Mouse (Mus musculus) lung, embryonic 15.5 days (tissue): ENCODE data around the gene Wdfy1. TPM values are rescaled to one million over a fixed set of nuclear protein-coding genes. Genes with fewer than 3 reads are reported as not detected.

Source experiments
- ATAC-seq: fragments of 200-750 bp; cut with Nextera tagmentation; 2 replicates; pipeline ENCODE4 v1.8.0; 2017; ENCODE audit warnings: moderate number of reproducible peaks, borderline replicate concordance; ENCODE audit not compliant: low FRiP score, low TSS enrichment; ENCODE audit errors: extremely low read depth
- H3K27ac ChIP-seq: fragments of 300-500 bp; sonication (generic); 2 replicates; pipeline ENCODE4 v1.5.1; 2015; ENCODE audit warnings: moderate library complexity, mild to moderate bottlenecking, inconsistent platforms
- H3K27me3 ChIP-seq: fragments of 300-500 bp; sonication (generic); 2 replicates; pipeline ENCODE4 v1.6.1; 2015; ENCODE audit warnings: inconsistent platforms
- H3K36me3 ChIP-seq: fragments of 300-500 bp; sonication (generic); 2 replicates; pipeline ENCODE4 v1.6.1; 2015; ENCODE audit warnings: inconsistent platforms
- H3K4me1 ChIP-seq: fragments of 300-500 bp; sonication (generic); 2 replicates; pipeline ENCODE4 v1.6.1; 2015; ENCODE audit warnings: inconsistent platforms
- H3K4me2 ChIP-seq: fragments of 300-500 bp; sonication (generic); 2 replicates; pipeline ENCODE4 v1.6.1; 2015; ENCODE audit warnings: inconsistent platforms, mild to moderate bottlenecking, moderate library complexity
- H3K4me3 ChIP-seq: fragments of 300-500 bp; sonication (generic); 2 replicates; pipeline ENCODE4 v1.5.1; 2015; ENCODE audit warnings: mild to moderate bottlenecking, inconsistent platforms
- H3K9ac ChIP-seq: fragments of 300-500 bp; sonication (generic); 2 replicates; pipeline ENCODE4 v1.6.1; 2015; ENCODE audit warnings: inconsistent platforms
- H3K9me3 ChIP-seq: fragments of 300-500 bp; sonication (generic); 2 replicates; pipeline ENCODE4 v1.6.1; 2016; ENCODE audit warnings: inconsistent platforms
- WGBS: fragments of 180-500 bp; shearing (Covaris S2); methylation state at CpG from one replicate; pipeline ENCODE4 v1.1.7; 2015; 5-methylcytosine and 5-hydroxymethylcytosine counted together
- polyA plus RNA-seq: library from polyadenylated mRNA; unstranded; fragments of >200 nt; fragmentation: Nextera tagmentation; extraction: Ambion mirVana; gene quantifications from 2 replicates; pipeline ENCODE4 v1.2.1, GENCODE M21; 2015

The Wdfy1 gene
- polyA plus RNA-seq, 1 experiment from 2014 or later, result 43.0 TPM

DNA sequence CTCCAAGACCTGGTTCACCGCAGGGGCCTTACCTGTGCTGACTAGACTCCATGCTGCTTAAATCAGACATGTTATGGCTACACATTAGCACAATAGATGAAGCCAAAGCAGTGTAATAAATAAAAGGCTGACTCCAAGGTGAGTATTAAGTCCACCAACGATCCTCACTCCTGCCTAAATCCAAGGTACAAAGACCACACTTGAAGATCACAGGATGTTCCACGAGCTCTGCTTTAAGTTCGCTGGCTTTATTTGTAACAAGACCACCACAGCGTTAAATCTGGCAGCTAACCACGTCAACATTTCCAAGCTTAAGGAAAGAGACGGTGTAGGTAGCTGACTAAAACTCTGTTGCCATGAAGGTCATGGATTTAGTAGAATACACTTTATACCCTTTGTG, 33.0 kb downstream of the Wdfy1 start:
- no peaks in the 10 kb centered on the region for H3K9me3 ChIP-seq
- no peak overlapping the region for H3K4me2 ChIP-seq
- H3K27me3 ChIP-seq, result no peaks in the 10 kb centered on the region
- H3K27ac ChIP-seq, result no peak overlapping the region
- H3K9ac ChIP-seq, result no peak overlapping the region
- ATAC-seq, result no peak
- H3K4me3 ChIP-seq, result no peak overlapping the region
- H3K36me3 ChIP-seq, result no peaks in the 10 kb centered on the region
- H3K4me1 ChIP-seq, result 0 out of 2 replicates have a peak, but pooled peaks cover 7% of the 10 kb centered on the region
- WGBS, result 91% methylated on average over 7 of the region's 7 CpGs

DNA sequence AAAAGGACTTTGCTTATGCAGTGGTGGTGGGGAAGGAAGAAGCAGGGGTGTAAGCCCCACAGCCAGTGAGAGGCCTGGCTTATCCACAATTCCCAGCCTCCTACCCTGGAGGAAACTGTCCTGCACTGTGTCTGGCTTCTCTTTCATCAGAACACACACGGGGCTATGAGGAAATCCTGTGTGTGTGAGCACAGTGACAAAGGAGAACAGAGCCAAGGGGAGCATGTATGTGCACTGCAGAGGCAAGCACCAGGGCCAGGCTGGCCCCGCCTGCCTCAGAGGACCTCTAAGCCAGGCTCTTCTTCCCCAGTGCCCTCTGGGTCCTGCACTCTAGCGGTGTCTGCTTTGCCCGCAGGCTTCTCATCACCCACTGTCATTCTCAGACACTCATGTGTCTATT, 34.9 kb downstream of the Wdfy1 start:
- H3K36me3 ChIP-seq, result no peaks in the 10 kb centered on the region
- no peaks in the 10 kb centered on the region for H3K9me3 ChIP-seq
- no peak for ATAC-seq
- H3K4me1 ChIP-seq, result 0 out of 2 replicates have a peak, but pooled peaks cover 3% of the 10 kb centered on the region
- H3K27ac ChIP-seq, result no peak overlapping the region; the same call in 1 of the 2 replicates
- no peaks in the 10 kb centered on the region for H3K27me3 ChIP-seq
- no peak overlapping the region for H3K9ac ChIP-seq
- WGBS, result 55% methylated on average over 4 of the region's 4 CpGs
- no peak overlapping the region for H3K4me3 ChIP-seq
- no peak overlapping the region for H3K4me2 ChIP-seq

DNA sequence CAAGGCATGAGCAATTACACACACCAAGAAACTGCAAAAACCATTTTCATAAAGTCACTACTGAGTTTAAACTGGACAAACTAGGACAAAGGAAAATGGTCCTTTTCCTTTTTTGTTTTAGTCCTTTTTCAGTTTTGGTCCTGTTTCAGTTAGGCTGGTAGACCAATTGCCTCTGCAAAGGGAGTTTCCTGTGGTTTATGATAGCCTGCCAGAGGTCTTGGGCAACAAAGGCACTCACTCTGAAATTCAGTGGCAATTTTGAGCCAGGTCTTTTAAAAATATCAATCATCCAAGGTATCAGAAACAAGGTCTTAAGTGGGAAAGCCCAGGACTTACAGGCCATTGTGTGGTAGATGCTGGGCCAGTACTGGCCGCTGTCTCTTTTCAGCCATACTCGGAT, 36.2 kb downstream of the Wdfy1 start:
- Histone ChIP-seq H3K4me3 (no peak overlapping the region), H3K4me1 (0 out of 2 replicates have a peak, but pooled peaks cover 3% of the 10 kb centered on the region), H3K9ac (no peak overlapping the region), H3K9me3 (no peaks in the 10 kb centered on the region), H3K4me2 (no peak overlapping the region), H3K36me3 (no peaks in the 10 kb centered on the region), H3K27ac (no peak overlapping the region), H3K27me3 (no peaks in the 10 kb centered on the region)
- WGBS, result 96% methylated on average over 2 of the region's 2 CpGs
- no peak for ATAC-seq

DNA sequence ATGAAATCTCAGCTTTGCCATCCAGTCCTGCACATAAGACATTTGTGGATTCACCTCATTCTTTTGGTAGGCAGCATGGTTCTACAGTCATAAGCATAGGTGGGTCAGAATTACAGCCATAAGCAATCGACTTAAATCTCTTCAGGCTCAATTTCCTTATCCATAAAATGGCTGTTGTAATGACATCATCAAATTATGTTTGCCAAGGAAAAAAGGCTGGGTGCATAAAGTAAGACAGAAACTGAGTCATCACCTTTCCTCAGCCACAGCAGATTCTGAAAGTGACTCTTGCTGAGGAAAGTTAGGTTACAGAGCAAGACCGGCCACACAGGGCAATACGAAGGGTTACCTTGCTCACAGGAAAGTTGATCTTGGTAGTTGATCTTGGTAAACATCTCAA, 39.5 kb downstream of the Wdfy1 start:
- Histone ChIP-seq H3K9me3 (no peaks in the 10 kb centered on the region), H3K4me1 (0 out of 2 replicates have a peak, but pooled peaks cover 3% of the 10 kb centered on the region), H3K27me3 (no peaks in the 10 kb centered on the region), H3K27ac (no peak overlapping the region), H3K4me2 (no peak overlapping the region), H3K9ac (no peak overlapping the region), H3K4me3 (no peak overlapping the region), H3K36me3 (no peaks in the 10 kb centered on the region)
- ATAC-seq, result no peak
- 89% methylated on average over 3 of the region's 3 CpGs for WGBS

DNA sequence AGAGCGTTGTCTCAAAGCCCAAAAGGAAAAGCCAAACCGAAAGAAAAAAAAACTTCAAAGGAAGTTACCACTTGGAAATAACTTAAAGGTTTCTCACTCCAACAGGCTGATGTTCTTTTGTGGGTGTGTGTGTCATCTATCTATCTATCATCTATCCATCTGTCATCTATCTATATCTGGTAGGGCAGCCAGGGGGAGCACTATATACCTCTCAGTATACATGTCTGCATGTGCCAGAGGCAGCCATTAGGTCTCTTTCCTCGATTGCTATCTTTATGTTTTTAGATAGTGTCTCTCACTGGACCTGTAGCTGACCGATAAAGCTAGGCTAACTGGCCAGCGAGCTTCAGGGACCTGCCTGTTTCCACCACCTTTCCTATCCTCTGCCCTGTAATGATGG, 41.1 kb downstream of the Wdfy1 start:
- no peak for ATAC-seq
- H3K36me3 ChIP-seq, result no peaks in the 10 kb centered on the region
- H3K27me3 ChIP-seq, result no peaks in the 10 kb centered on the region
- no peak overlapping the region for H3K27ac ChIP-seq
- WGBS, result 75% methylated on average over 5 of the region's 5 CpGs
- H3K9me3 ChIP-seq, result no peaks in the 10 kb centered on the region
- no peak overlapping the region for H3K9ac ChIP-seq
- no peak overlapping the region for H3K4me2 ChIP-seq
- H3K4me3 ChIP-seq, result no peak overlapping the region
- no peaks in the 10 kb centered on the region for H3K4me1 ChIP-seq

DNA sequence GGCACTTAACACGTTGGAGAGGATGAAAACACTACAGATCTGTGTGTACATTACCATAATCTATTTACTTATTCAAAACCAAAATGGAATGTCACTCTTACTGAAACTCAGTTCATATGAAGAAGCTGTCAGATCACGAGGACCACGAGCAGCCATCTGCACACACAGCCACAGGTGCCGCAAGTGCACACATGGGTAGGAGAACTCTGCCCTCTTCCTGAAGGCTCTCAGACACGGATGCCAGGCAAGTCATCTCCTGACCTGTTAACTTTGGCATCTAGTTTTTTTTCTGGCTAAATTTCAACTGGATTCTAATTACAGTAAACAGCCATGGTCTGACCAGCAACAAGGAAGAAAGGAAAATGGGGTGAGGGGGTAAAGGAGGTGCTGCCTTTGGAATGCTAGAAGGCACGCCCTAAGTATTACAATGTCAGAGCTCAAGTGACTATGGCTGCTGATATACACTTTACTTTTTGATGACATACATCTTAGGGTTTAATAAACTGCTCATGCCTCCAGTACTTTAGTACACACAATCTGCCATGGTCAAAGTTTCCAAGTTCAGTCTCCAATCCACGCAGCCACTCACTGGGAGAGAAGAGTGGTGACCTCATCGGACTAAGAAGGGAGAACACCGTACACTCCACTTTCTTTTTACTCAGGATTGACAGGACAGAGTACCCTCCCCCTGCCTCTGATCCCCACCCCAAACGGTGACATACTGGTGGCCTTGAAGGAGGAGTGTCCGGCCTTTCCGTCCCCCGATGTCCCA, 61.6 kb downstream of the Wdfy1 start:
- Histone ChIP-seq H3K9ac (no peak overlapping the region), H3K4me2 (no peak overlapping the region), H3K9me3 (no peaks in the 10 kb centered on the region), H3K4me3 (no peak overlapping the region), H3K27me3 (no peaks in the 10 kb centered on the region), H3K36me3 (peaks cover 13% of the 10 kb centered on the region; the same call in 1 of the 2 replicates), H3K4me1 (peaks cover 11% of the 10 kb centered on the region; the same call in 1 of the 2 replicates), H3K27ac (no peak overlapping the region)
- 76% methylated on average over 13 of the region's 13 CpGs for WGBS
- ATAC-seq, result no peak

DNA sequence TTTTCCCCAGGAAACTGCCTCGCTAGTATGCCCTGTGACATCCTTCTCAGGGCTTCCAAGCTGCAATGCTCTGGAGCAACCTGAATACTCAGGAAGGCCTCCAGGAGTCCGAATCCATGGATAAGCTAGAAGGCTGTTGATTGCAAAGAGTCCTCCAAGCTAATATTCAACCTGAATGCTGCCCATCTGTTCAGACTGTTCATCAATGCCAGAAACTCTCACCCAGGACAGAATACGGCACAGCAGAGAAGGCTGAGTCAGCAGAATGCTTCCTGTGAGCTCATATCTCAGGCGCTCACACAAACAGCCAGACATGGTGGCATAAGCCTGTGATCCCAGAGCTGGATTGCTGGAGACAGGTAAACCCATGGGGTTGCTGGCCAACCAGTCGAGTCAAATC, 62.9 kb downstream of the Wdfy1 start:
- no peaks in the 10 kb centered on the region for H3K27me3 ChIP-seq
- WGBS, result 83% methylated on average over 5 of the region's 5 CpGs
- no peak overlapping the region for H3K4me3 ChIP-seq
- H3K4me1 ChIP-seq, result peaks cover 11% of the 10 kb centered on the region; the same call in 1 of the 2 replicates
- H3K27ac ChIP-seq, result no peak overlapping the region
- peaks cover 13% of the 10 kb centered on the region; the same call in 1 of the 2 replicates for H3K36me3 ChIP-seq
- no peaks in the 10 kb centered on the region for H3K9me3 ChIP-seq
- ATAC-seq, result no peak
- no peak overlapping the region for H3K4me2 ChIP-seq
- H3K9ac ChIP-seq, result no peak overlapping the region

DNA sequence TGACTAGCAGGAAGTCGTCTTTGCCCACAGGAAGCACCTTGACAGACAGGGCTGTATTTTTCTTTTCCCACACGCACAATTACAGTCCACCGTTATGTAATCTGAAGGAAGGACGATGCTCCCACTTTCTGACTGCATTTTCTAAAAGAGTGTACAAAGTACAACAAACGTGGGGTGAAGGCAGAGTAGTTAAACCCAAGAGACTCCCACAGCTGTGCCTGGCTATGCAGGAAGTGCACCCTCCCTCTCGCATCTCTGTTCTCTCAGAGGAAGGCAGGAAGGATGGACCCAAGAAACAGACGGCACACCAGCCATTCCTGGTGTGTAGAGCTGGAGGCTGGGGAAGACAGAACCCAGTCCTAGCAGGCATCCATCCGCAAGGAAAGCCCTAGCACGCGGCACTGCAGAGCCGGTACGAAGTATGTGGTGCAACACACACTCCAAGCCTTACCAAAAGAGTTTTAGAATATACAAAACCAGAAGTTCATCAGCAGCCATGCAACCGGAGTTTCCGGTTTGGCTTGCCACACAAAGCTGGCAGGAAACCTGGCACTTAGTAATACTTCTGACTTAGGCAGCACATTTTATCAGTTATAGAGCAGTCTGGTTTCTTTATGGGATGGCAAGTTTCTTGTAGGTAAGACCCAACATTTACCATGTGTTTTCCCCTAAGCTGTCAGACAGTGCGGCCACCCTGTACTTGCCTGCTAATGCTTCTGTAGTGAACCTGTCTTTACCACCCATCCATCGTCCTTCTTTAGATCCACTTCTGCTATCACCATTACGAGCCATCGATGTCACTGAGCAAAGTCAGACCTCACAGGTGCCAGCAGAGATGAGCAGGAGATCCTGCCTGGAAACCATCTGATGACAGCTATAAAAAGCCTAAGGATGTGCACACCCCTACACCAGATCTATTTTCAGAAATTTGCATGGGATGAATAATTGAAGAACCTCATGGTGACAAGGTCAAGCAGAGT, 64.5 kb downstream of the Wdfy1 start:
- no peaks in the 10 kb centered on the region for H3K27me3 ChIP-seq
- H3K4me3 ChIP-seq, result no peak overlapping the region
- peaks cover 11% of the 10 kb centered on the region; the same call in 1 of the 2 replicates for H3K4me1 ChIP-seq
- no peak overlapping the region; the same call in 1 of the 2 replicates for H3K4me2 ChIP-seq
- H3K9me3 ChIP-seq, result no peaks in the 10 kb centered on the region
- ATAC-seq, result no peak
- H3K27ac ChIP-seq, result peak overlapping the region; percentile 60
- peaks cover 16% of the 10 kb centered on the region; the same call in 1 of the 2 replicates for H3K36me3 ChIP-seq
- H3K9ac ChIP-seq, result no peak overlapping the region
- 68% methylated on average over 18 of the region's 18 CpGs for WGBS

DNA sequence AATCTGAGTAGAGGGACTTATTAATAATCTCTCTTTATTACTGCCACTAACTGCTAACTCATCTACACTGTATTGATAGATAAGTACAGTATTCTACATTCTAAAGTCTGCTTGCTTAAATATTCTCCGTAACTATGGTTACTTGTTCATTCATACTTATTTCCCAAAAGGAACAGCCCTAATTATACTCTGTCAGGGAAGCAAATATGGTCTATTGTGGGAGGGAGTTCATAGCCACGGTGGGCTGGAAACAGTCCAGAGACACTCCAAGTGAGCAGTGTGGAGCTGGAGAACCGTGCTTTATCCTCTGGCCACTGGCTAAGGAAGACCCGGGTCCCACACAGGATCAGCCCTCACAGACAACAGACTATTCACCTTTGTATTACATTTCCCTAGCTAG, 65.3 kb downstream of the Wdfy1 start:
- Histone ChIP-seq H3K9me3 (no peaks in the 10 kb centered on the region), H3K27me3 (no peaks in the 10 kb centered on the region), H3K9ac (no peak overlapping the region), H3K36me3 (peaks cover 20% of the 10 kb centered on the region), H3K4me3 (no peak overlapping the region), H3K4me1 (peaks cover 11% of the 10 kb centered on the region; the same call in 1 of the 2 replicates), H3K27ac (0 out of 2 replicates have a peak overlapping the region, but pooled peaks have one; percentile 60), H3K4me2 (no peak overlapping the region)
- WGBS, result 46% methylated on average over 4 of the region's 4 CpGs
- ATAC-seq, result no peak

DNA sequence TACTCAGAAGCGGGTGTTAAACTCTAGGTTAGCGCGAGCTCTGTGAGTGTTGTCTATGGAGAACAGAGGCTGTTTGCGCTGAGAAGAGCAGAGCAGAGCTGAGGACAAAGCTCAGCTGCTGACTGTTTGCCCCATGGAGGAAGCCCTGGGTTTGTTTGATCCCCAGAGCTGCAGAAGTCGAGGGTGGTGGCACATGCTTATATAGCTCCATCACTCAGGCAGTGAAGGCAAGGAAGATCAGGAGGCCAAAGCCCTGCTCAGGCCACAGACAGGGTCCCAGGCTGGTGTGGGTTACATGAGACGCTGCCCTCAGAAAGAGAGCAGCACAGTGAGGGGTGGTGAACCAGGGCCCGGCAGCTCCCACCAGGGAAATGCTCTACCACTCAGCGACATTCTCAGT, 65.7 kb downstream of the Wdfy1 start:
- Histone ChIP-seq H3K4me2 (no peak overlapping the region), H3K27ac (no peak overlapping the region), H3K4me1 (peaks cover 11% of the 10 kb centered on the region; the same call in 1 of the 2 replicates), H3K9me3 (no peaks in the 10 kb centered on the region), H3K36me3 (peaks cover 22% of the 10 kb centered on the region), H3K4me3 (no peak overlapping the region), H3K9ac (no peak overlapping the region), H3K27me3 (no peaks in the 10 kb centered on the region)
- WGBS, result 76% methylated on average over 8 of the region's 8 CpGs
- ATAC-seq, result no peak

DNA sequence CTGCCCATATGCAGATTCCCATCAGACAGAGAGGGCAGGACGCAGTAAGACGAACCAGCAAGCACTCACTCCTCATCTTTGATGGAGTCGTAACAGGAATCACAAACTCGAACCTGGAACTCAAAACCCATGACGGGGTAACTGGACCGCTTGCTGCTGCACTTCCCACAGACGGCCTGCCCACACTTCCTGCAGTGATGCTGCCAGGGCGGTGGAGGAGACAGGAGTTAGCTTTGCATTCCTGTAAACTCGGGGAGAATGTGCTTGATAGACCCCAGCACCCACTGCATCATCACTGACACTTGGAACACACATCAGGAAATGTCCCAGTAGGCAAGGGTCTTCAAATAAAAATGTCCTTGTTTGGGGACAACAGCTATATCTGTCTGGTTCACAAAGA, 68.6 kb downstream of the Wdfy1 start:
- no peak for ATAC-seq
- H3K36me3 ChIP-seq, result peaks cover 17% of the 10 kb centered on the region
- H3K9me3 ChIP-seq, result no peaks in the 10 kb centered on the region
- H3K27me3 ChIP-seq, result no peaks in the 10 kb centered on the region
- no peak overlapping the region for H3K4me3 ChIP-seq
- H3K9ac ChIP-seq, result no peak overlapping the region
- H3K4me2 ChIP-seq, result no peak overlapping the region
- H3K27ac ChIP-seq, result no peak overlapping the region
- 75% methylated on average over 9 of the region's 9 CpGs for WGBS
- peaks cover 11% of the 10 kb centered on the region; the same call in 1 of the 2 replicates for H3K4me1 ChIP-seq
